Mouse (Mus musculus): ENCODE results near the gene Fbxw8. TPM values are rescaled to one million over a fixed set of nuclear protein-coding genes. Genes with fewer than 3 reads are reported as not detected.

The Fbxw8 gene
- polyA plus RNA-seq, 1 experiment = 28.3 TPM

GRCm38 (mm10) chr5:118015028-118015427 lies 140.2 kb downstream of the Fbxw8 start:
- Histone ChIP-seq H3K4me3 (ENCODE audit: low read depth, low read length) (no peak overlapping the region), H3K27me3 (ENCODE audit: control insufficient read depth, insufficient read depth, low read length) (no peaks in the 10 kb centered on the region), H3K36me3 (ENCODE audit: control insufficient read depth, insufficient read depth, low read length) (no peaks in the 10 kb centered on the region), H3K27ac (ENCODE audit: insufficient read depth, low read depth, low read length) (no peak overlapping the region), H3K4me1 (ENCODE audit: control insufficient read depth, insufficient read depth, insufficient read length, low read length) (no peaks in the 10 kb centered on the region)
- no peak for TF ChIP-seq POLR2A (IDR thresholded peaks at IDR 0.05; ENCODE audit: low read depth, low read length)
- TF ChIP-seq CTCF (IDR thresholded peaks at IDR 0.05; ENCODE audit: extremely low read depth, insufficient read length, insufficient replicate concordance, low read depth, low read length) = no peak
- 29% methylated on average over 12 of the region's 12 CpGs for WGBS

Other genes with a start within 250 kb of the Fbxw8 start
- gene Fbxo21, start 178.7 kb downstream of the Fbxw8 start, polyA plus RNA-seq (2012; rRNA removed) = 9.6 and 12.9 TPM in 2 replicates
- 9.8 and 25.5 TPM in 2 replicates for gene Tesc, start 127.7 kb downstream of the Fbxw8 start, polyA plus RNA-seq (2012; rRNA removed)
- not detected in 2 replicates for gene Hrk, start 9.2 kb upstream of the Fbxw8 start, polyA plus RNA-seq (2012; rRNA removed)
- 0.98 and 1.2 TPM in 2 replicates for gene Rnft2, start 89.7 kb upstream of the Fbxw8 start, polyA plus RNA-seq (2012; rRNA removed)
- gene 2410131K14Rik, start 89.8 kb upstream of the Fbxw8 start, polyA plus RNA-seq (2012; rRNA removed) = 2.4 and 3.8 TPM in 2 replicates